Mouse (Mus musculus) kidney, embryonic 15.5 days (tissue): ENCODE measurements around the gene Armc8. TPM values are rescaled to one million over a fixed set of nuclear protein-coding genes. Genes with fewer than 3 reads are reported as not detected.

Experiments
- ATAC-seq: fragments of 200-750 bp; cut with Nextera tagmentation; replicated peaks from 2 replicates; pipeline ENCODE4 v1.8.0; 2017; ENCODE audit warnings: moderate TSS enrichment; ENCODE audit not compliant: low FRiP score
- H3K27ac ChIP-seq: fragments of 300-500 bp; sonication (generic); 2 replicates; pipeline ENCODE4 v1.5.1; 2015; ENCODE audit warnings: mild to moderate bottlenecking, inconsistent platforms
- H3K27me3 ChIP-seq: fragments of 300-500 bp; sonication (generic); 2 replicates; pipeline ENCODE4 v1.6.1; 2015; ENCODE audit warnings: inconsistent platforms
- H3K36me3 ChIP-seq: fragments of 300-500 bp; sonication (generic); 2 replicates; pipeline ENCODE4 v1.6.1; 2015; ENCODE audit warnings: inconsistent platforms
- H3K4me1 ChIP-seq: fragments of 300-500 bp; sonication (generic); 2 replicates; pipeline ENCODE4 v1.6.1; 2015; ENCODE audit warnings: inconsistent platforms
- H3K4me2 ChIP-seq: fragments of 300-500 bp; sonication (generic); 2 replicates; pipeline ENCODE4 v1.6.1; 2015; ENCODE audit warnings: moderate library complexity, mild to moderate bottlenecking, inconsistent platforms
- H3K4me3 ChIP-seq: fragments of 300-500 bp; sonication (generic); replicated peaks from 2 replicates; pipeline ENCODE4 v1.5.1; 2015; ENCODE audit warnings: mild to moderate bottlenecking, inconsistent platforms
- H3K9ac ChIP-seq: fragments of 300-500 bp; sonication (generic); 2 replicates; pipeline ENCODE4 v1.6.1; 2015; ENCODE audit warnings: mild to moderate bottlenecking, inconsistent platforms
- H3K9me3 ChIP-seq: fragments of 300-500 bp; sonication (generic); replicated peaks from 2 replicates; pipeline ENCODE4 v1.6.1; 2016; ENCODE audit warnings: inconsistent platforms
- WGBS: fragments of 180-500 bp; shearing (Covaris S2); methylation state at CpG from one replicate; pipeline ENCODE4 v1.1.7; 2015; ENCODE audit warnings: mixed read lengths; 5-methylcytosine and 5-hydroxymethylcytosine counted together
- polyA plus RNA-seq: library from polyadenylated mRNA; unstranded; fragments of >200 nt; fragmentation: Nextera tagmentation; extraction: Ambion mirVana; gene quantifications from 2 replicates; pipeline ENCODE4 v1.2.1, GENCODE M21; 2015

Gene Armc8
- polyA plus RNA-seq, 1 experiment from 2014 or later = 23.9 TPM

- no peak for ATAC-seq
- H3K4me2 ChIP-seq = no peak overlapping the region
- no peaks in the 10 kb centered on the region for H3K27me3 ChIP-seq
- no peak overlapping the region for H3K9ac ChIP-seq
- H3K36me3 ChIP-seq = no peaks in the 10 kb centered on the region
- no peaks in the 10 kb centered on the region for H3K4me1 ChIP-seq
- H3K4me3 ChIP-seq = no peak overlapping the region
- H3K27ac ChIP-seq = no peak overlapping the region
- H3K9me3 ChIP-seq = no peaks in the 10 kb centered on the region
Observed at GRCm38 (mm10) chr9:99559557-99559904, 9.2 kb downstream of the Armc8 start.

GRCm38 (mm10) chr9:99558824-99559556 lies 9.7 kb downstream of the Armc8 start:
- no peaks in the 10 kb centered on the region for H3K36me3 ChIP-seq
- H3K4me3 ChIP-seq = no peak overlapping the region
- H3K4me1 ChIP-seq = no peaks in the 10 kb centered on the region
- ATAC-seq = no peak
- H3K4me2 ChIP-seq = no peak overlapping the region
- no peak overlapping the region for H3K27ac ChIP-seq
- no peaks in the 10 kb centered on the region for H3K9me3 ChIP-seq
- H3K27me3 ChIP-seq = no peaks in the 10 kb centered on the region
- 90% methylated on average over 7 of the region's 7 CpGs for WGBS
- H3K9ac ChIP-seq = no peak overlapping the region

GRCm38 (mm10) chr9:99557580-99558300 lies 11.0 kb downstream of the Armc8 start:
- 59% methylated on average over 8 of the region's 8 CpGs for WGBS

GRCm38 (mm10) chr9:99555253-99555652 lies 13.4 kb downstream of the Armc8 start:
- H3K4me1 ChIP-seq = no peaks in the 10 kb centered on the region
- no peak overlapping the region for H3K9ac ChIP-seq
- no peaks in the 10 kb centered on the region for H3K27me3 ChIP-seq
- 92% methylated on average over 3 of the region's 3 CpGs for WGBS
- no peak overlapping the region for H3K4me2 ChIP-seq
- no peak for ATAC-seq
- no peak overlapping the region for H3K4me3 ChIP-seq
- no peaks in the 10 kb centered on the region for H3K9me3 ChIP-seq
- H3K27ac ChIP-seq = no peak overlapping the region
- H3K36me3 ChIP-seq = no peaks in the 10 kb centered on the region

More at GRCm38 (mm10) chr9:99557580-99558300, 11.0 kb downstream of the Armc8 start:
- H3K9me3 ChIP-seq = no peaks in the 10 kb centered on the region
- no peak overlapping the region for H3K4me2 ChIP-seq
- H3K36me3 ChIP-seq = no peaks in the 10 kb centered on the region
- no peaks in the 10 kb centered on the region for H3K27me3 ChIP-seq
- no peaks in the 10 kb centered on the region for H3K4me1 ChIP-seq
- no peak for ATAC-seq
- no peak overlapping the region for H3K9ac ChIP-seq
- H3K27ac ChIP-seq = no peak overlapping the region
- no peak overlapping the region for H3K4me3 ChIP-seq

- no peak overlapping the region for H3K4me3 ChIP-seq
- H3K27me3 ChIP-seq = no peaks in the 10 kb centered on the region
- H3K27ac ChIP-seq = no peak overlapping the region
- H3K9me3 ChIP-seq = no peaks in the 10 kb centered on the region
- no peak for ATAC-seq
- H3K36me3 ChIP-seq = no peaks in the 10 kb centered on the region
- H3K4me1 ChIP-seq = no peaks in the 10 kb centered on the region
- H3K4me2 ChIP-seq = no peak overlapping the region
- no peak overlapping the region for H3K9ac ChIP-seq
Observed at GRCm38 (mm10) chr9:99554052-99554451, 14.6 kb downstream of the Armc8 start.

GRCm38 (mm10) chr9:99553049-99553448 lies 15.7 kb downstream of the Armc8 start:
- Histone ChIP-seq H3K4me2 (no peak overlapping the region), H3K36me3 (no peaks in the 10 kb centered on the region), H3K4me3 (no peak overlapping the region), H3K27me3 (no peaks in the 10 kb centered on the region), H3K27ac (no peak overlapping the region), H3K4me1 (no peaks in the 10 kb centered on the region), H3K9ac (no peak overlapping the region), H3K9me3 (no peaks in the 10 kb centered on the region)
- 84% methylated on average over 2 of the region's 2 CpGs for WGBS
- no peak for ATAC-seq

GRCm38 (mm10) chr9:99552068-99552467 lies 16.6 kb downstream of the Armc8 start:
- ATAC-seq = no peak
- Histone ChIP-seq H3K9me3 (no peaks in the 10 kb centered on the region), H3K27ac (no peak overlapping the region), H3K4me1 (no peaks in the 10 kb centered on the region), H3K9ac (no peak overlapping the region), H3K36me3 (no peaks in the 10 kb centered on the region), H3K4me2 (no peak overlapping the region), H3K27me3 (no peaks in the 10 kb centered on the region), H3K4me3 (no peak overlapping the region)
- WGBS = 49% methylated on average over 2 of the region's 2 CpGs

- Histone ChIP-seq H3K27ac (no peak overlapping the region), H3K4me1 (no peaks in the 10 kb centered on the region), H3K4me3 (no peak overlapping the region), H3K9me3 (no peaks in the 10 kb centered on the region), H3K36me3 (no peaks in the 10 kb centered on the region), H3K4me2 (no peak overlapping the region), H3K9ac (no peak overlapping the region), H3K27me3 (no peaks in the 10 kb centered on the region)
- 98% methylated on average over 1 of the region's 1 CpGs for WGBS
- no peak for ATAC-seq
Observed at GRCm38 (mm10) chr9:99546259-99546658, 22.4 kb downstream of the Armc8 start.

- 98% methylated on average over 1 of the region's 1 CpGs for WGBS
- no peaks in the 10 kb centered on the region for H3K4me1 ChIP-seq
- no peaks in the 10 kb centered on the region for H3K27me3 ChIP-seq
- ATAC-seq = no peak
- H3K27ac ChIP-seq = no peak overlapping the region
- peaks cover 77% of the 10 kb centered on the region for H3K36me3 ChIP-seq
- H3K4me2 ChIP-seq = no peak overlapping the region
- no peak overlapping the region for H3K4me3 ChIP-seq
- H3K9me3 ChIP-seq = no peaks in the 10 kb centered on the region
- no peak overlapping the region for H3K9ac ChIP-seq
Observed at GRCm38 (mm10) chr9:99531865-99532264, 36.8 kb downstream of the Armc8 start.

- no peak overlapping the region for H3K9ac ChIP-seq
- no peak overlapping the region for H3K27ac ChIP-seq
- ATAC-seq = no peak
- H3K4me3 ChIP-seq = no peak overlapping the region
- H3K36me3 ChIP-seq = peaks cover 18% of the 10 kb centered on the region
- WGBS = 72% methylated on average over 7 of the region's 7 CpGs
- no peaks in the 10 kb centered on the region for H3K9me3 ChIP-seq
- no peaks in the 10 kb centered on the region for H3K4me1 ChIP-seq
- H3K27me3 ChIP-seq = no peaks in the 10 kb centered on the region
- no peak overlapping the region for H3K4me2 ChIP-seq
Observed at GRCm38 (mm10) chr9:99505875-99506274, 62.8 kb downstream of the Armc8 start.

GRCm38 (mm10) chr9:99499336-99499735 lies 69.4 kb downstream of the Armc8 start:
- H3K36me3 ChIP-seq = peaks cover 47% of the 10 kb centered on the region
- no peaks in the 10 kb centered on the region for H3K4me1 ChIP-seq
- no peak overlapping the region for H3K9ac ChIP-seq
- ATAC-seq = no peak
- no peak overlapping the region for H3K27ac ChIP-seq
- 91% methylated on average over 4 of the region's 4 CpGs for WGBS
- H3K9me3 ChIP-seq = no peaks in the 10 kb centered on the region
- H3K4me2 ChIP-seq = no peak overlapping the region
- no peak overlapping the region for H3K4me3 ChIP-seq
- no peaks in the 10 kb centered on the region for H3K27me3 ChIP-seq

GRCm38 (mm10) chr9:99492634-99493200 lies 76.0 kb downstream of the Armc8 start:
- Histone ChIP-seq H3K9me3 (no peaks in the 10 kb centered on the region), H3K4me3 (no peak overlapping the region), H3K4me2 (no peak overlapping the region), H3K4me1 (no peaks in the 10 kb centered on the region), H3K36me3 (peaks cover 59% of the 10 kb centered on the region), H3K27ac (no peak overlapping the region), H3K9ac (no peak overlapping the region), H3K27me3 (no peaks in the 10 kb centered on the region)
- WGBS = 78% methylated on average over 10 of the region's 10 CpGs
- ATAC-seq = no peak
